Mouse (Mus musculus) small intestine, adult 2 months (tissue): ENCODE results near the gene Heg1.

Experiments
- CTCF ChIP-seq: fragments of 200-500 bp; IDR thresholded peaks from 2 replicates; pipeline ENCODE4 v1.5.1; 2012; ENCODE audit warnings: low read depth, mild to moderate bottlenecking, control low read depth, inconsistent platforms, low read length, moderate library complexity, mixed read lengths; ENCODE audit not compliant: insufficient replicate concordance, insufficient read length; ENCODE audit errors: extremely low read depth
- POLR2A ChIP-seq: fragments of 200-500 bp; IDR thresholded peaks from 2 replicates; pipeline ENCODE4 v1.6.1; 2012; ENCODE audit warnings: low read depth, mild to moderate bottlenecking, control low read depth, inconsistent platforms, low read length, moderate library complexity

- no peak for TF ChIP-seq POLR2A
- TF ChIP-seq CTCF: no peak
Observed at GRCm38 (mm10) chr16:33655443-33655842, 28.7 kb upstream of the Heg1 start.
